Mouse (Mus musculus) induced T-regulatory cell, adult 2 months (primary cell): ENCODE measurements around the gene Olfr1116.
"Not testable (repeated sequence)": the region's sequence is repeated elsewhere in the genome, so short reads cannot be mapped to it uniquely, and the experiment has no call there.

Source experiments
- DNase-seq: peaks from one replicate; pipeline ENCODE4 v3.0.0-alpha.2; 2012; ENCODE audit warnings: low read depth

The Olfr1116 gene

GRCm38 (mm10) chr2:87267234-87267633 is at the start of gene Olfr1116:
Gene Olfr1116, plus strand, starts transcription at chr2:87267534.
- DNase-seq: no peak

- DNase-seq: no peak
Observed at GRCm38 (mm10) chr2:87247713-87248112, 19.6 kb upstream of the Olfr1116 start, which contains the start of gene Olfr1115. Gene Olfr1115, plus strand, starts transcription at chr2:87248013.

- DNase-seq: not testable (repeated sequence)
Observed at GRCm38 (mm10) chr2:87293977-87294376, 26.6 kb downstream of the Olfr1116 start.

- no peak for DNase-seq
Observed at GRCm38 (mm10) chr2:87307281-87307680, 39.9 kb downstream of the Olfr1116 start, which contains the start of gene Olfr1118. Gene Olfr1118, plus strand, starts transcription at chr2:87307581.
